Mouse (Mus musculus) cerebellum, postnatal 10 days (tissue): ENCODE measurements around the gene Jpt2.
A peak's percentile ranks its signal among the peaks of the same experiment; 100 is the strongest.
"Not testable (repeated sequence)": the region's sequence is repeated elsewhere in the genome, so short reads cannot be mapped to it uniquely, and the experiment has no call there.

ENCODE experiments used
- DNase-seq, 2 experiments: peaks; one replicate each; pipeline ENCODE4 v3.0.0; 2021; ENCODE audit warnings: mixed read lengths in 2 of 2

Gene Jpt2

GRCm38 (mm10) chr17:24960135-24960851 lies at the start of gene Jpt2:
Gene Jpt2, minus strand, starts transcription at chr17:24960689.
- peak; percentile 99 to 100 for DNase-seq

GRCm38 (mm10) chr17:25007480-25007879 lies 47.0 kb upstream of the Jpt2 start:
- DNase-seq, result no peak

GRCm38 (mm10) chr17:25005102-25005501 lies 44.6 kb upstream of the Jpt2 start:
- DNase-seq, result no peak

GRCm38 (mm10) chr17:24994721-24995120 lies 34.2 kb upstream of the Jpt2 start:
- no peak for DNase-seq

GRCm38 (mm10) chr17:24987221-24987620 lies 26.7 kb upstream of the Jpt2 start:
- no peak for DNase-seq

DNA sequence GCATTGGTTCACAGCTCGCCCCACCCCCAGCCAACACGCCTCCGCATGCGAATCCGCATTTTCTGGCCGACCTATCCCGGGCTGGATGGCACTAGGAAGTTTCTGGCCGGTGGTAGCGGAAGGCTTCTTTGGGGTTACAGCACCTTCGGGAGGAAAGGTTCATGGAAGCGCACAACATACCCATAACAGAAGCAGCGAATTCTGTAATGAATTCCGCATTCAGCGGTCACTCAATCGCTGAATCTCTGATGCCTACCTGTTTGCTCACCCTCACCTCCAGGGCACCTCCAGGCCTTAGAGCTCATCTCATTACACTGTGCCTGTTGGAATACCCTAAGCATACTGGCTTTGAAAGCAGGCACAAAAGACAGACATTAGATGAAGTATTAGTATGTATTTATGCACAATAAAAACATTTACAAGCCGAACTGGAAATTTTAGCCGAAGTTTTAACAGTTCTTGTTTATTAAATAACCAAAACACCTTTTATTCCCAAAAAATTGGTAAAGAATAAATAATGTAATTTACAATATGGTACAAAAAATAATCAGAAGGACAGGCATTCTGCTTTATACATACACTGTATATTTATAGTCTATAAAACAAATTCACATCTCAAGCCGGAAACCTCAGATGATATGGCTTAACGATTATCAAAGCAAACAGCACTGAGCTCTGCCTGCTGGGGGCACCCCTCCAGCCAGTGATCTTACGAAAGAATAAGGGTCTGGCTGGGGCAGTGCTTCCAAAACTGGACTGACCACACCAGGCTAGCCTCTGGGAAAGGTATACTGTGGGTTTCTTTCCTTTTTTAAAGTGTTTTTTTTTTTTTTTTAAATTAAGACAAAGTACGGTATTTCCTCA lies 595 bp upstream of the Jpt2 start:
- DNase-seq, result no peak

DNA sequence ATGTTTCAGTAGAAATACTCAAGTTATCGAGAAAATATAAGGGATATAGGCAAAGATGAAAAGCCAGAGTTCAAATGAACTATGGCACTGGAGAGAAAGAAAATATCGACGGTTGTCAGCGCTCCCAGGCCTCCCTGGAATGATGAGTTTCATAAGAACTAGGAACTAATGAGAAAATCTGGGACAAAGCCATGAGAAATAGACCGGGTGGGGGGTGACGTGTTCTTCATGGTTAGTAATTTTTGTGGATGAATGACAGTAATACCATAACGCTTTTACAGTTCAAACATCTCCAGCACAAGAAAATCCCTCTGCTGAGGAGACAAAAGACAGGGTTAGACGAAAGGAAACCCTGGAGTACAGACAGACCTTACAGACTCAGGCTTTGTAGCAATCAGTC lies 1.1 kb downstream of the Jpt2 start:
- DNase-seq, result no peak

DNA sequence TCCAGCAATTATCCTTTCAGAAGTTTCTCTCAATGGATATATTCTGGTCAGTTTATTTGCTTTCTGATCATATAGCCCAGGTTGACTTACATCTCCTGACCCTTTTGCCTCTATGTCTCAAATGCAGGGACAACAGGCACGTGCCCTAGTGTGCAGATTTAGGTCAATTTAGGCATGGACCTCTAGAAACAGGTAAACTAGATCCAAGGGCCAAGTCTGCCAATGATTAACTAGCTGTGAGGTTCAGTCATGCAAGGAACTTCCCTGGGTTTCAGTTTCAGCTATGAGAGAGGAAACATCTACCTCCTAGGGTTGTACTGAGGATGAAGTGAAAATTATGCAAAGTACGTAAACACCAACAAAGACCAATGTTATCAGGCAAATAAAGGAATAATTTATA lies 7.2 kb downstream of the Jpt2 start:
- no peak for DNase-seq

DNA sequence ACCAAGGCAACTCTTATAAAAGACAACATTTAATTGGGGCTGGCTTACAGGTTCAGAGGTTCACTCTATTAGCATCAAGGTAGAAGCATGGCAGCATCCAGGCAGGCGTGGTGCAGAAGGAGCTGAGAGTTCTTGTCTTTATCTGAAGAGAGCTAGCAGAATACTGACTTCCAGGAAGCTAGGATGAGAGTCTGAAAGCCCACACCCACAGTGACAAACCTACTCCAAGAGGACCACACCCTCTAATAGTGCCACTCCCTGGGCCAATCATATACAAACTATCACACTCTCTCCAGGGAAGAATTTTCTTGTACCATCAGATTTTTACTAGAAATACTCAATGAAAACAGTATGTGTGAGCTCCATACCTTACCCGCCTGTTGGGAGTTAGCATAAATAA lies 9.8 kb downstream of the Jpt2 start:
- no peak for DNase-seq

DNA sequence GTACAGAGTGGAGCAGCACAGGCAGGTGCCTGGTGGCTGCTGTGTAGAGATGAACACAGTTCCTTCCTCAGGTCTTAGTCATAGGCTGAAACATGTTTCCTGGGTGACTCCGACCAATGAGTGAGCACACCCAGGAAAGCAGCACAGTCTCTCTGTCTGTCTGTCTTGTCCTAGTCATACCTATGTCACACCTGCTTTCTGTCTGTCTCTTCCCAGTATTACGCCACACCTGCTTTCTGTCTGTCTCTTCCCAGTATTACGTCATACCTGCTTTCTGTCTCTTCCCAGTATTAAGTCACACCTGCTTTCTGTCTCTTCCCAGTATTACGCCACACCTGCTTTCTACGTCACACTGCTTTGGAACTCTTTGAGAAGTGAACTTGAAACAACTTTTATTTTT lies 12.3 kb downstream of the Jpt2 start:
- no peak for DNase-seq

DNA sequence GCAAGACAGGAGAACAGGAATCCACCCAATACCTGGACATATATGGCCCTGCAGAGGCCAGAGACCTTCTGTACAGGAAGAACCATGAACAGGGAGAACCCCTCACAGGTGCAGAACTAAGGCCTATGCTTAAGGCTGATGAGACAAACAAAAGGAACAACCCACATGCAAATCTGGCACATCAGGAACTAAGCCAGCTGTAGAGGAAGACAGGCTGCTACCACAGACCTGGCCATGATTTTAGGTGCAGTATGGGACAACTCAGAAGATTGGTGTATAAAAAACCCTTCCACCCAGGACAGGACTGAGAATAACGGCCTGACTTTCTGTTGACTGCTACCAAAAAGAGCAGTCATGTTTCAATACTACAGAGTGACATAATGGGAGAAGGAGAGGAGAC lies 16.9 kb downstream of the Jpt2 start:
- DNase-seq, result not testable (repeated sequence)

DNA sequence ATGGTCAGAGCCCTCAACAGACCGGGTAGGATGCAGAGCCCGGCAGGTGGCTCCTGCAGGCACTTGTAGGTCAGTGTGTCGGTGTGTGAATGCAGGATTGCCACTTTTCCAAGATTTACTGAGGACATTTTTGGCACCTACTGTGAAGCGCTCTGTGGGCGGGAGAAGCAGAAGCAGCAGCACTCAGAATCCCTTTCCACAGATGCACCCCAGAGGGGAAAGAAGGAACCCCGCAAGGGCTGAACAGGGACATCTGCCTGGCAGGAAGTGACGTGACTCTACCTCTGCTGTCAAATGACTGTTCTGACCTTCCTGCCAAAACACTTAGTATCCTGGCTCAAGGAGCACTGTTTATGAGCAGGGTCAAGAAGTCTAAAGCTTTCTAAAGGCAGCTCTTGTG lies 17.5 kb downstream of the Jpt2 start:
- DNase-seq, result no peak

DNA sequence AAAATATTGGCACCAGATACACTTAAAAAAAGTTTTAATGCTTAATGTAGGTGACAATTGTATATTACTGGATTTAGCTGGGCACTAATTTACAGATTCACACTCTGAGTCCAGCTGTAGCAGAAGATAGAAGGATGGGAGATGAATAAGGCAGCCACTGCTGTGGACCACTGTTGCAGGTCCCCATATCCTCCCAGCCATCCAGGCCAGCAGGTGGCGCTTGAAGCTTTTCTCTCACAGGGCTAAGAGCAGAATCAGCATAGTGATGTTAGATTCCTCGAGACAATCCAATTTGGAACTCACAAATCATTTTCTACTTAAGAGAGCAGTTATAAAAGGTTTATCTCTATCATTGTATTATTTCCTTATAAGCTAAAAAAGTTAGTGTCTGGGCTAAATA lies 18.0 kb downstream of the Jpt2 start:
- DNase-seq, result peak; percentile 63 to 65

GRCm38 (mm10) chr17:24937266-24937665 lies 23.2 kb downstream of the Jpt2 start:
- peak in 1 of 2 experiments; percentile 12 for DNase-seq

DNA sequence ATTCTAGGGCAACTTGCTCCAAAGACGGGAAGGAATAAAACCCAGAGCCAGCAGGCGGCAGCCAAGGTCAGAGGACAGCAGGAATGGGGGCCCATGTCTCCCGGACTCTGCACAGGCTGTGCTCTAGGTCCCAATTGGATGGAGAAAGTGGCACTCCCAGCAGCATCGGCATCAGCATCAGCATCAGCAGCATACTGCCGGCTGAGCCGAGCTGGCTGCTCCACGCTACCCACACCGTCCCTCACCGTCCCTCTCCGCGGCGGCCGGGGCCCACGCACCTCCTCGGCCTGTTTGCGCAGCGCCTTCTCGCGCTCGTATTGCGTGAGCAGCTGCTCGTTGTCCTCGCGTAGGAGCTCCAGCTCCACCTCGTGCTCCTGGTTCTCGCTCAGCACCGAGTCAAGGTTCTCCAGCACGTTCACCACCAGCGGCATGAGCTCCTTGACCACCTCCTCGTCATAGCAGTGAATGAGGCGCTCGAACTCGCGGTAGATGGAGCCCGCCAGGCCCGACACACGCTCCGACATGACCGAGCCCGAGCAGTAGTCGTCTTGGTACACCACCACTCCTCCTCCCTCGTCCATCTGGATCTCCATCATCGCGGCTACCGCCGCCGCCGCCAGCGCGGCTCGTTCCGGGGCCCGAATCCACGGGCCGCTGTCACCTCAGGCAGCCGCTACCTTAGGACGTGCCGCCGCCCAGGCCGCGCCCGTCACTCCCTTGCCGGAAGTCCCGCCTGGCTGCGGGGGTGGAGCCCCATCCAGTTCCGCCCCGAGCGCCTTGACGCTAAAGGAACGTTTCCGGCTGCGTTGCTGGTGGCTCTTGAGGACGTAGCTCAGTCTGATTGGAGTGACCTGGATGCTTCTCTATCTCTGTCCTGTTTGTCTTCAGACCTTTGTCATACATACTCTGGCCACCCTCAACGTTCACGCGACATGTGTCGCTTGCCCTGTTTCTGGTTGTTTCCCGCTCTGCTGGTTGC lies 23.9 kb downstream of the Jpt2 start, which contains the start of gene Mapk8ip3:
Gene Mapk8ip3 (minus strand): TSS at position 719 of the 979 bp plus-strand sequence.
- DNase-seq, result peak; percentile 97 to 98

- DNase-seq, result no peak
Observed at GRCm38 (mm10) chr17:24935666-24936065, 24.8 kb downstream of the Jpt2 start.

DNA sequence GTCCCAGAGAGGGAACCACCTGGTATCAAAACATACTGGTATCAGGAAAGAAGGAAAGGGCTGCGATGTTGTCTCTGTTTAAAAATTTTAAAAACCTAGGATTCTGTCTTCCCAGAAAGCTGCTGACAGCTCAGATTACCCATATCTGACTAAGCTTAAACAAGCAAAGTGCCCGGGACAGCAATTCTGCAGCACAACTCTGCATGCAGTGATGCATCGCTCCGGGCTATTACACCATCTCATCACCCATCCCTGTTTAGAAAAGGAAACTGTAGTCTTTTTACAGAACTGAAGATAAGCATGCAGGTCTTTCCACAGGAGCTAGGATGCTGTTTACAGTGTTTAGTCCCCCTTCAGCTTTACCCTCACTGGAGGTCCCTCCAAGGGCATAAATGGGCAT lies 25.6 kb downstream of the Jpt2 start:
- no peak for DNase-seq

GRCm38 (mm10) chr17:24933163-24933562 lies 27.3 kb downstream of the Jpt2 start:
- DNase-seq, result no peak

DNA sequence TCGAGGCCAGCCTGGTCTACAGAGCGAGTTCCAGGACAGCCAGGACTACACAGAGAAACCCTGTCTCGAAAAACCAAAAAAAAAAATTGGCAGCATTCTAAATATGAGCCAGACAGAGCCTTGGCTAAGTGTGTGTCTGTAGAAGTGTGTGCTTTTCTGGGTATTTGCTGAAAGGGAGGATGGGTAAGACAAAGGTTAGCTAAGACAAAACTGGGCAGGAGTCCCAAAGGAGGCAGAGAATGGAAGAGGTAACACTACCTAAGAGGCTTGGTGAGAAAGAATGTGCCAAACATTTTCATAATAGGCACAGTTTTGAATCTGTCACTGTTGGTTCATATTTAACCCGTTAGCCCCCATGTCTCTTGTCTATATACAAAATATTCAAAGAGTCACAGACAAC lies 28.1 kb downstream of the Jpt2 start:
- DNase-seq, result no peak

GRCm38 (mm10) chr17:24929506-24929905 lies 31.0 kb downstream of the Jpt2 start:
- DNase-seq, result no peak

DNA sequence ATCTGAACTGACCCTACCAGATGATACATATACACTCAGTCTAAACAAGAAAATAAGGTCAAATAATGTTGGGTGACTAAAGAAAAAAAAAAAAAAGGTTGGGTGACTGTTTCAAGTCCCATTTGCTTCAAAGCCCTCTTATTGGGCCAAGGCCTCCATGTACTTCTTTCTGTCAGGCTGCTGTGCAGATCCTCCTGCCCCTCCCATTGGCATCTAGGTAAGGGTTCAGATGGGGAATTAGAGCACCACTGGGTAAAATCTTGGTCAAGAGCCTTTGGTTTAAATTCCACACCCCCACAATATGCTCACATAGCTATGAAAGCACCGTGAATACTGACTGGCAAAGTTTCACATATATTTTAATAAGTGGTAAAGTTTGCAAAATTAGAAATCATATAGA lies 37.2 kb downstream of the Jpt2 start:
- no peak for DNase-seq

DNA sequence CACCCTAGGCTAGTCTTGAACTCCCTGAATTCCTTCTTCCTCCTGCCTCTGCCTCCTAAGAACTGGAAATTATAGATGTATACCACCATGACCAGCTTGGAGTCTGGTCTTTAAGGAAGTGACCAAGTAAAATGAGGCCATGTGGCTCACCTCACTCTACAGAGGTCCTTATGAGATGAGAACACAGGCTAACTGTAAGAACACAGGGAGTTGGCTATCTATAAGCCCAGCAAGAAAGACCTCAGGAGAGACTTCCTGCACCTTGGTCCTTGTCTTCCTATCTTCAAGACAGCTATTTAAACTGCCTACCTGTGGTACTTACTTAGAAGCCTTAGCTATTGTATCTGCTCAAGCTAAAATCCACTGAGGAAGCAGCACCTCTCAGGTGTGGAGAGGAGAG lies 46.5 kb downstream of the Jpt2 start:
- DNase-seq, result no peak

GRCm38 (mm10) chr17:24907591-24907990 lies 52.9 kb downstream of the Jpt2 start:
- no peak for DNase-seq
